Mouse (Mus musculus): ENCODE results near the gene Tspan1.

DNA sequence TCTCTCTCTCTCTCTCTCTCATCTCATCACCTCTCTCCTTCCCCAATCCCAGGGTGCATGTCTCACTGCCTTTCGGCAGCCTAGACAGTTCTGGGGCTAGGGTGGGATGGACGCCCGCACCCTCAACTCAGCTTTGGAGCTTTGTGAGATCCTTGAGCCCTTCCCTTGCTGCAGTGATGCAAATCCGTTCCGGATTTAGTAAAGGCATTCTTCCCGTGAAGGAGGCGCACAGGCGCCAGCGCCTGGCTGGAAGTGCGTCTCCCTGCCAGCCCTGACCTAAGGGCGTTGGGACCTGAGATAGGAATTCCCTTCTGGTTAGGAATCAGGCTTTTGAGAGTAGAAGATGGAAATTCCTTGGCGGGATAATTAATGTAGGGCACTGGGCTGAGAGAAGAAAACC is 15.3 kb upstream of the Tspan1 start:
- TF ChIP-seq CTCF (IDR thresholded peaks at IDR 0.05; ENCODE audit: borderline replicate concordance, extremely low read depth, insufficient read depth, insufficient read length) (no peak), POLR2A (IDR thresholded peaks at IDR 0.05; ENCODE audit: borderline replicate concordance, extremely low read depth, insufficient read depth, insufficient read length, poor library complexity, severe bottlenecking) (no peak)

Data from brain, embryonic 14.5 days (tissue).